Mouse (Mus musculus) lung, embryonic 14.5 days (tissue): ENCODE results near the gene E130114P18Rik. TPM values are rescaled to one million over a fixed set of nuclear protein-coding genes. Genes with fewer than 3 reads are reported as not detected.
A peak's percentile ranks its signal among the peaks of the same experiment; 100 is the strongest.

ENCODE experiments used
- ATAC-seq: fragments of 200-750 bp; cut with Nextera tagmentation; 2 replicates; pipeline ENCODE4 v1.8.0; 2017; ENCODE audit warnings: mild to moderate bottlenecking, moderate TSS enrichment, moderate library complexity; ENCODE audit not compliant: insufficient read depth
- DNase-seq: peaks from one replicate; pipeline ENCODE4 v3.0.0-alpha.2; 2015
- H3K27ac ChIP-seq: fragments of 300-500 bp; sonication (generic); 2 replicates; pipeline ENCODE4 v1.5.1; 2014; ENCODE audit warnings: low read depth, mild to moderate bottlenecking, moderate library complexity
- H3K27me3 ChIP-seq: fragments of 300-500 bp; sonication (generic); 2 replicates; pipeline ENCODE4 v1.6.1; 2014; ENCODE audit warnings: low read length, control low read depth; ENCODE audit not compliant: insufficient read depth
- H3K36me3 ChIP-seq: fragments of 300-500 bp; sonication (generic); 2 replicates; pipeline ENCODE4 v1.6.1; 2014; ENCODE audit warnings: control low read depth; ENCODE audit not compliant: insufficient read depth
- H3K4me1 ChIP-seq: fragments of 300-500 bp; sonication (generic); 2 replicates; pipeline ENCODE4 v1.6.1; 2014; ENCODE audit warnings: antibody characterized with exemption, control low read depth; ENCODE audit not compliant: insufficient read depth
- H3K4me2 ChIP-seq: fragments of 300-500 bp; sonication (generic); 2 replicates; pipeline ENCODE4 v1.6.1; 2014; ENCODE audit warnings: mild to moderate bottlenecking
- H3K4me3 ChIP-seq: fragments of 300-500 bp; sonication (generic); 2 replicates; pipeline ENCODE4 v1.5.1; 2014; ENCODE audit warnings: low read depth, low read length
- H3K9ac ChIP-seq: fragments of 300-500 bp; sonication (generic); 2 replicates; pipeline ENCODE4 v1.6.1; 2014
- H3K9me3 ChIP-seq: fragments of 300-500 bp; sonication (generic); 2 replicates; pipeline ENCODE4 v1.6.1; 2016; ENCODE audit warnings: low read depth, low read length, control low read depth
- CTCF ChIP-seq: IDR thresholded peaks from 2 replicates; pipeline ENCODE4 v1.5.1; 2016; ENCODE audit warnings: antibody characterized with exemption, low read depth
- WGBS: fragments of 180-500 bp; shearing (Covaris S2); extraction: QIAGEN DNeasy Blood & Tissue Kit; methylation state at CpG from one replicate; pipeline ENCODE4 v1.1.7; 2014; 5-methylcytosine and 5-hydroxymethylcytosine counted together
- polyA plus RNA-seq: library from polyadenylated mRNA; unstranded; fragments of >200 nt; fragmentation: Nextera tagmentation; extraction: Ambion mirVana; gene quantifications from 2 replicates; pipeline ENCODE4 v1.2.1, GENCODE M21; 2014

E130114P18Rik gene
- polyA plus RNA-seq, 1 experiment from 2014 or later: 0.84 TPM

DNA sequence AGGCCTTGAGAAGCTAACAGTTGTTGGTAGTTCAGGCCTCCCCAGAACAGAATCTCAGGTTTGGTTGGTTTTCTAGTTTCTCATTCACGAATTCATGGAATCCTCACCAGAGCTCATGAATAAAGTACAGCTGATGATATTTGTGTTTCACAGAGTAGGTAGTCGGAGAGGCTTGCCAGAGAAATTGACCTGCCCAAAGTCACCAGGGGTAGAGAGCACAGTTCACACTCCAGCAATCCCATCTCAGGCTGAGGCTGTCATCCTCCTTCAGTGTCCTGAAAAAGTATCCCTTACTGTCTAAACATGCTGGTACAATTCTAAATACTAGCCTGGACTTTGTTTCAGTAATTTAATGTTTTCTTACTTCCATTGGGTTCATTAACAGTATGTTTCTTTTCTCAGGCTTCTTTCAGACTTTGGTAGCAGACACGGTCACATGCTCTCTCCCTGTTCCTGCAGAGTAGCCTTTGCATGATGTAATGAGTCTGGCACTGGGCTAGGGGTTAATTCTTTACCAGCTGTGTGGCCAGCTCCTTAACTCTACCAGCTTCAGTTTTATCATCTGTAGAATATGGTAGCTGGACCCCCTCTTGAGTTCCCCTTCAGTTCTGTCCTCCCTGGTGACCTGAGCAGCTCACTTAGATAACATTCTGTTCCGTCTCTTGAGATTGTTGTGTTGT is 12.4 kb downstream of the E130114P18Rik start:
- Histone ChIP-seq H3K27ac (no peak overlapping the region), H3K27me3 (no peaks in the 10 kb centered on the region), H3K9ac (no peak overlapping the region), H3K4me3 (no peak overlapping the region), H3K36me3 (no peaks in the 10 kb centered on the region), H3K4me1 (no peaks in the 10 kb centered on the region), H3K4me2 (no peak overlapping the region), H3K9me3 (no peaks in the 10 kb centered on the region)
- ATAC-seq (no peak), DNase-seq (no peak)
- 70% methylated on average over 4 of the region's 4 CpGs for WGBS
- no peak for TF ChIP-seq CTCF

DNA sequence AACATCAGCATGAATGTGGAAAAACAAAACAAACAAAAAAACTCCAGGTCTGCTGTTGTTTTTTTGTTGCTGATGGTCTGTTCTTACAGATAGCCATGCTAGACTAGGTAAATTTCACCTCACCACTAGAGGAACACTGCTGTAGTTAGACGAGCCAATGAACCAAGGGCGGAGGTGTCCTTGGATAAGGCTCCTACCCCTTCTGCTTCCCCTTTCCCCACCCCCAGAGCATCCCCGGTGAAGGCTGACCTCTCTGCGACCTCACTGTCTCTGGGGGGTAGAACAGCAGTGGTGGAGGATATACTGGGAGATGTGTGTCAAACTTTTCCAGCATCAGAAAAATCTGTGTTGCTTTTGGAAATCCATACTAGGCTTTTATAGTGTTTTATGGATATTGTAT is 13.3 kb downstream of the E130114P18Rik start:
- no peak overlapping the region for H3K9ac ChIP-seq
- no peak for TF ChIP-seq CTCF
- H3K4me3 ChIP-seq: no peak overlapping the region
- no peaks in the 10 kb centered on the region for H3K27me3 ChIP-seq
- no peak overlapping the region for H3K27ac ChIP-seq
- no peaks in the 10 kb centered on the region for H3K4me1 ChIP-seq
- H3K36me3 ChIP-seq: no peaks in the 10 kb centered on the region
- no peak for DNase-seq
- WGBS: 25% methylated on average over 4 of the region's 4 CpGs
- no peak overlapping the region for H3K4me2 ChIP-seq
- ATAC-seq: no peak
- no peaks in the 10 kb centered on the region for H3K9me3 ChIP-seq

DNA sequence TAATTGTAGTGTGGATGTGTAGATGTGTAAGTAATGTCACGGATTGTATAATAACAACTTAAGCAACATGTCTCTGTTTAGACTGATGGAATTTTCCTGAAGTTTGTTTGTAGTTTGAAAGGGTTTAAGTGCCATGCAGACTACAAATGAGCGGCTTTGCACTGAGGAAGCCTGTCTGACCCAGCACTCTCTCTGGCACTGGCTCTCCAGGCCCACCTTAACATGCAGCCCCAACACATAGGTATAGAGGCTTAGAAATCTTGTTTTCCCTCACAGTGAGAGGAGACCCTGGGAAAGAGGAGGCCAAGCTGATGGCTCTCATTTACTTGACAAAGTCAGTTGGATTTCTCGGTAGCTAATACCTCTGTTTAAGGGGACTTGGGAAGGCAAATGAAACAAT is 19.2 kb downstream of the E130114P18Rik start:
- Histone ChIP-seq H3K27me3 (no peaks in the 10 kb centered on the region), H3K4me3 (peak overlapping the region; percentile 49), H3K9me3 (no peaks in the 10 kb centered on the region), H3K4me2 (peak overlapping the region; percentile 73), H3K9ac (no peak overlapping the region; the same call in 1 of the 2 replicates), H3K36me3 (no peaks in the 10 kb centered on the region), H3K4me1 (no peaks in the 10 kb centered on the region), H3K27ac (no peak overlapping the region)
- TF ChIP-seq CTCF: no peak
- DNase-seq (no peak), ATAC-seq (no peak)
- WGBS: 51% methylated on average over 3 of the region's 3 CpGs

GRCm38 (mm10) chr4:97757978-97758461 is 19.9 kb downstream of the E130114P18Rik start:
- peak overlapping the region; percentile 49 for H3K4me3 ChIP-seq
- H3K9me3 ChIP-seq: no peaks in the 10 kb centered on the region
- peak overlapping the region; percentile 73 for H3K4me2 ChIP-seq
- H3K27me3 ChIP-seq: no peaks in the 10 kb centered on the region
- peak overlapping the region; percentile 80 for H3K27ac ChIP-seq
- peak overlapping the region; percentile 71 for H3K9ac ChIP-seq
- H3K36me3 ChIP-seq: no peaks in the 10 kb centered on the region
- ATAC-seq (peak; percentile 64), DNase-seq (peak; percentile 71)
- H3K4me1 ChIP-seq: no peaks in the 10 kb centered on the region
- under 1% methylated on average over 14 of the region's 14 CpGs for WGBS
- peak; percentile 26; the same call in 1 of the 2 replicates for TF ChIP-seq CTCF

DNA sequence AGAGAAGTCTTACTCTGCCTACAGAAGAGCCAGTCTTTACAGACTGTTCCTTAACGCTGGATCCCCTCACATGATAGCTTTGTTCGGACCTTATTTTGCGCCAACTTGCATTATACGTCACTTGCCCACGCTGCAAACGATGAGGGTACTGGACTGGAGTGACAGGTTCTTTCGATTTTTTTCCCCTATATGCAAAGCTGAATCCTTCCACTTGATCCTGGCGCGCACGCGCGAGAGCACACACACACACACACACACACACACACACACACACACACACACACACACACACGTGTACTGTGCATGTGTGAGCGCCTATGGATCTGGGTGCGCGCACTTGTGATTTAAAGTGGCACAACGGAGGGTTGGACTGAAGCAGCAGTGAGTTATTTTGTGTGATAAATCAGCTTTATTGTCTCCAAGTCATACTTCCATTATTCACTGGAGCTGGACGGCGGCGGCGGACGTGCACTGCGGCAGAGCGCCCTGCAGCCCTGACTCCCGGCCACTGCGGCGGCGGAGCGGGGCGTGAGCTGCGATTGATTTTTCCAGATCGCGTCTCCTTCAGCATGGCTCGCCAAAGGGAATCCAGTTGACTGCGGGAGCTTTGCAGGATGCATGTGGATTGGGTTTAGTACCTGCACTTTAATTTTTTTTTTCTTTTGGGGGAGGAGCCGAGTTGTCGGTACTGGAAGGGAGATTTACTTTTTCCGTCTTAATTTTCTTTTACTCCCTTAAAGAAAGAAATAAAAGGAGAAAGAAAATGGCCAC is 20.5 kb downstream of the E130114P18Rik start:
- Histone ChIP-seq H3K27me3 (no peaks in the 10 kb centered on the region), H3K4me3 (peak overlapping the region; percentile 49), H3K4me2 (peak overlapping the region; percentile 73), H3K9ac (peak overlapping the region; percentile 71), H3K4me1 (no peaks in the 10 kb centered on the region), H3K36me3 (no peaks in the 10 kb centered on the region), H3K9me3 (no peaks in the 10 kb centered on the region), H3K27ac (peak overlapping the region; percentile 80)
- peak; percentile 89 for ATAC-seq
- 1% methylated on average over 38 of the region's 38 CpGs for WGBS
- peak; percentile 85 for DNase-seq
- no peak for TF ChIP-seq CTCF

DNA sequence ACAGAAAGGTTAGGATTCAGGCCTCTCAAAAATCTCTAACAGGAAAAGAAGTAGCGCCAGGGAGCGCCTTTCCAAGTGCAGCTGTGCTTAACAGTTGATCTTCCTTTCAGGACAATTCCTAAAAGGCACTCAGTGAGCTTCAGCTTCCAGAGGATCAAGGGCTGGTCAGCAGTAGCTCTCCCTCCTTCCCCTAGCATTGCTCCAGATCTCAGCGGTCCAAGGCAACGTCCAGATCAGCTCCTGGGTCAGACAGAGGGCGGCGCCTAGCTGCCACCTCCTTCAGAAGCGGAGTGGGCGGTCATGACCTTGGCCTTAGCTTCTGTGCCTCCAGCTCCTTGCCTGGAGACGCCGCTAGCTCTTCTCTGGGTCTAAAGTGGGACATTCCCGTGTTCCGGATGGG is 23.6 kb downstream of the E130114P18Rik start:
- H3K36me3 ChIP-seq: no peaks in the 10 kb centered on the region
- ATAC-seq: no peak
- no peak for TF ChIP-seq CTCF
- no peaks in the 10 kb centered on the region for H3K27me3 ChIP-seq
- no peaks in the 10 kb centered on the region for H3K9me3 ChIP-seq
- no peaks in the 10 kb centered on the region for H3K4me1 ChIP-seq
- no peak overlapping the region for H3K4me2 ChIP-seq
- no peak overlapping the region for H3K4me3 ChIP-seq
- H3K9ac ChIP-seq: no peak overlapping the region
- WGBS: 31% methylated on average over 12 of the region's 12 CpGs
- peak; percentile 32 for DNase-seq
- H3K27ac ChIP-seq: no peak overlapping the region

DNA sequence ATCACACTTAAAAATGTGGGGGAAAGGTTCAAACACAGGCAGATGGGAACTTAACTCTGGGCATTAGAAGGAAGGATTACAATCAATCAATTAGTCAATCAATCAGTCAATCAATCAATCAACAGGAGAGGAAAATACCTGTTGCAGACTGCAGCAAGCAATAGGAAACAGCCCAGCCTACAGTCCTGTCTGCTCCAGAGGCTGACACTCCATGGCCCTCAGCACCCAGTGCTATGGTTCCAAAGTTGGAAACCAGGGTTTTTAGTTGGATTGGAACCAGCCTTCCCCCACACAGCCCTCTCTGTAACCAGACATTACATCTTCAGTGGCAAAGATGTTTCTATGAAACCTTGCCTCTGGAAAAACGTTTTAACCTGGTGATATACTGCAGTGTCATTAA is 24.4 kb downstream of the E130114P18Rik start:
- no peak overlapping the region for H3K4me3 ChIP-seq
- H3K4me2 ChIP-seq: no peak overlapping the region
- H3K27ac ChIP-seq: no peak overlapping the region
- H3K9ac ChIP-seq: no peak overlapping the region
- DNase-seq (no peak), ATAC-seq (no peak)
- WGBS: 26% methylated on average over 1 of the region's 1 CpGs
- H3K9me3 ChIP-seq: no peaks in the 10 kb centered on the region
- no peaks in the 10 kb centered on the region for H3K36me3 ChIP-seq
- no peak for TF ChIP-seq CTCF
- H3K27me3 ChIP-seq: no peaks in the 10 kb centered on the region
- H3K4me1 ChIP-seq: no peaks in the 10 kb centered on the region
